ENCODE assay signal across 8 mouse cellular contexts in the genomic region with DNA sequence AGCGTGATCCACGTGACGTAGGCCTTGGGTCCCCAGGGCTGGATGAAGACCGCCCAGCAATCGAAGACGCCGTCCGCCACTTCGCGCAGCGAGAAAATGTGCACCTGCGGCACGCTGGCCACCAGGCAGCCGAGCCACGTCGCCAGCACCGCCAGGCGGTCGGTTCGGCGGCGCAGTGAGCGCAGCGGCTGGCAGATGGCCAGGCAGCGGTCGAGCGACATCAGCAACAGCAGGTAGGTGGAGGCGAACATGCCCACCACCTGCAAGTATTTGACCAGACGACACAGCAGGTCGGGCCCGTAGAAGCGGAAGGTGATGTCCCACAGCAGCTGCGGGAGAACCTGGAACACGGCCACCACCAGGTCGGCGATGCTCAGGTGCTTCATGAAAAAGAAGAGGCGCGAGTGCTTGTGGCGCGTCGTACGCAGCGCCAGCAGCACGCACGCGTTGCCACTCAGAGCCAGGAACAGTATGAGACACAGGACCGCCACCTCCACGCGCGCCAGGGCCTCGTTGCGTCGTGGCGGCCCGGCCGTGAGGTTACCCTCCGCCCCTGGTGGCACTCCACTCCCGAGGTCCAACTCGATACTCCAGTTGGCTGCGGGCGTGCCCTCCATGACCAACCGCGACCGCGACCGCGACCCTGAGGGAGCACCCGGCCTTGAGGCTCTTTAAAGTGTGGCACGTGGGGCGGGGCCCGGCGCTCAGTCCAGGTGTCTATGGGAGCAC. TPM values are rescaled to one million over a fixed set of nuclear protein-coding genes. Genes with fewer than 3 reads are reported as not detected.
DNase-seq lines count a peak whose midpoint lies in the region; ATAC-seq and TF ChIP-seq lines count a peak whose summit lies in the region.

No protein-coding gene starts in this region.

- ATAC-seq in heart, embryonic 14.5 days (ENCODE audit: insufficient number of reproducible peaks, insufficient read depth, low FRiP score, low read depth), result no peak
- ATAC-seq in limb, embryonic 11.5 days (ENCODE audit: insufficient number of reproducible peaks, low FRiP score, low TSS enrichment, low read depth), result no peak

- 0 out of 2 replicates have a peak, but pooled peaks have one; percentile 4 for TF ChIP-seq CTCF in liver, adult 2 months (IDR thresholded peaks at IDR 0.05; ENCODE audit: low read depth, low read length)
- no peak for TF ChIP-seq CTCF in olfactory bulb, adult 2 months (IDR thresholded peaks at IDR 0.05; ENCODE audit: insufficient read depth, low read depth, low read length)

- H3K4me3 ChIP-seq in liver, adult 2 months (ENCODE audit: insufficient read depth, low read depth, low read length), result peak overlapping the region; percentile 31; the same call in 1 of the 2 replicates
- peak overlapping the region; percentile 4; the same call in 1 of the 2 replicates for H3K4me3 ChIP-seq in brown adipose tissue, adult 24 weeks (ENCODE audit: insufficient read depth, low read depth, low read length)
- H3K4me3 ChIP-seq in heart, embryonic 14.5 days (ENCODE audit: control insufficient read depth in 1 of 2, insufficient read depth in 1 of 2, low read depth in 1 of 2, low read length in 2 of 2), result peak overlapping the region; percentile 17 to 39
- peak overlapping the region; percentile 18 for H3K4me3 ChIP-seq in limb, embryonic 11.5 days (ENCODE audit: low read depth, low read length)
- peak overlapping the region; percentile 38 for H3K4me3 ChIP-seq in olfactory bulb, adult 2 months (ENCODE audit: insufficient read depth, low read depth, low read length)

- H3K9me3 ChIP-seq in heart, embryonic 14.5 days (ENCODE audit: control insufficient read depth, low read length), result no peaks in the 10 kb centered on the region
- no peaks in the 10 kb centered on the region; the same call in 1 of the 2 replicates for H3K9me3 ChIP-seq in limb, embryonic 11.5 days (ENCODE audit: control insufficient read depth, low read length)

- 8% methylated on average over 72 of the region's 72 CpGs for WGBS in liver, adult 2 months
- WGBS in heart, embryonic 14.5 days, result 6% methylated on average over 72 of the region's 72 CpGs
- WGBS in limb, embryonic 11.5 days, result 6% methylated on average over 72 of the region's 72 CpGs
- 4% methylated on average over 72 of the region's 72 CpGs for WGBS in olfactory bulb, adult 2 months

- no peaks in the 10 kb centered on the region for H3K36me3 ChIP-seq in liver, adult 2 months (ENCODE audit: control insufficient read depth, insufficient read depth, low read length)
- no peaks in the 10 kb centered on the region for H3K36me3 ChIP-seq in heart, embryonic 14.5 days (ENCODE audit: control insufficient read depth, insufficient read depth, low read length)
- no peaks in the 10 kb centered on the region for H3K36me3 ChIP-seq in limb, embryonic 11.5 days (ENCODE audit: control insufficient read depth, insufficient read depth, low read length)

- no peak for TF ChIP-seq POLR2A in liver, adult 2 months (IDR thresholded peaks at IDR 0.05; ENCODE audit: extremely low read depth, insufficient read depth, low read length)
- TF ChIP-seq POLR2A in olfactory bulb, adult 2 months (IDR thresholded peaks at IDR 0.05; ENCODE audit: insufficient read depth, low read depth, low read length), result no peak

- no peak overlapping the region for H3K9ac ChIP-seq in liver, adult 2 months (ENCODE audit: low read depth, low read length)
- 0 out of 2 replicates have a peak overlapping the region, but pooled peaks have one; percentile 12 for H3K9ac ChIP-seq in heart, embryonic 14.5 days (ENCODE audit: low read length)
- H3K9ac ChIP-seq in limb, embryonic 11.5 days (ENCODE audit: low read length), result no peak overlapping the region

- peaks cover 14% of the 10 kb centered on the region for H3K27me3 ChIP-seq in liver, adult 2 months (ENCODE audit: control insufficient read depth, insufficient read depth, low read length)
- peaks cover 64% of the 10 kb centered on the region for H3K27me3 ChIP-seq in heart, embryonic 14.5 days (ENCODE audit: control insufficient read depth, insufficient read depth, low read length)
- H3K27me3 ChIP-seq in limb, embryonic 11.5 days (ENCODE audit: control insufficient read depth, insufficient read depth, low read length), result peaks cover 40% of the 10 kb centered on the region

- DNase-seq in liver, adult 2 months (ENCODE audit: extremely low read depth, low read depth, low spot score), result no peak
- no peak for DNase-seq in liver
- DNase-seq in limb, embryonic 11.5 days (ENCODE audit: low spot score), result peak; percentile 47
- DNase-seq in layer of hippocampus, adult 18-20 months (ENCODE audit: low spot score in 2 of 2), result no peak
- DNase-seq in spleen, postnatal 14 days (ENCODE audit: low spot score in 2 of 2), result no peak

- H3K79me2 ChIP-seq in liver, adult 2 months (ENCODE audit: control insufficient read depth, insufficient read depth, low read length), result no peaks in the 10 kb centered on the region

- peak overlapping the region; percentile 81 for H3K4me2 ChIP-seq in heart, embryonic 14.5 days (ENCODE audit: low read length)
- peak overlapping the region; percentile 37; the same call in 1 of the 2 replicates for H3K4me2 ChIP-seq in limb, embryonic 11.5 days (ENCODE audit: low read depth, severe bottlenecking)

- H3K4me1 ChIP-seq in liver, adult 2 months (ENCODE audit: control insufficient read depth, insufficient read depth, low read length), result peaks cover 3% of the 10 kb centered on the region; the same call in 1 of the 2 replicates
- peaks cover 4% of the 10 kb centered on the region; the same call in 1 of the 2 replicates for H3K4me1 ChIP-seq in brown adipose tissue, adult 24 weeks (ENCODE audit: control insufficient read depth, insufficient read depth, insufficient read length, low read length)
- peaks cover 5 to 19% of the 10 kb centered on the region in 2 experiments; a peak in 3 of 4 replicates for H3K4me1 ChIP-seq in heart, embryonic 14.5 days (ENCODE audit: control insufficient read depth in 2 of 2, insufficient read depth in 2 of 2, low read length in 2 of 2)
- H3K4me1 ChIP-seq in limb, embryonic 11.5 days (ENCODE audit: control insufficient read depth, insufficient read depth, low read length), result peaks cover 10% of the 10 kb centered on the region
- peaks cover 20% of the 10 kb centered on the region for H3K4me1 ChIP-seq in olfactory bulb, adult 2 months (ENCODE audit: control insufficient read depth, insufficient read depth, low read length)

- H3K27ac ChIP-seq in liver, adult 2 months (replicated peaks; ENCODE audit: insufficient read depth, low read depth, low read length), result no peak overlapping the region
- no peak overlapping the region for H3K27ac ChIP-seq in brown adipose tissue, adult 24 weeks (replicated peaks; ENCODE audit: low read depth, low read length)
- H3K27ac ChIP-seq in heart, embryonic 14.5 days (replicated peaks in 1 of 2; ENCODE audit: control insufficient read depth in 1 of 2, insufficient read depth in 1 of 2, low read depth in 2 of 2, low read length in 2 of 2), result no peak overlapping the region
- H3K27ac ChIP-seq in limb, embryonic 11.5 days (replicated peaks; ENCODE audit: low read depth, low read length), result no peak overlapping the region
- H3K27ac ChIP-seq in olfactory bulb, adult 2 months (ENCODE audit: insufficient read depth, low read depth, low read length), result no peak overlapping the region

RNA-seq across cellular contexts. Expression of gene Oxtr, which starts 0.4 kb away (rescaled TPM):
- 0.34 TPM in 1 of 2 replicates, not detected in the other for total RNA-seq in liver, adult 2 months (2014; rRNA removed)
- not detected in 2 replicates for polyA plus RNA-seq in liver, adult 2 months (2012; rRNA removed)
- 0.71 and 0.79 TPM in 2 replicates for polyA plus RNA-seq in brown adipose tissue, adult 24 weeks (2012; ENCODE audit: insufficient read depth, insufficient read length, missing spikeins)
- 0.35 and 0.47 TPM in 2 replicates for polyA plus RNA-seq in heart, embryonic 14.5 days (2014; fragmentation: Nextera tagmentation; extraction: Ambion mirVana)
- 0.17 and 0.21 TPM in 2 replicates for polyA plus RNA-seq in limb, embryonic 11.5 days (2014; fragmentation: Nextera tagmentation; extraction: Ambion mirVana)
- not detected in 2 replicates for polyA plus RNA-seq in olfactory bulb, adult 2 months (2012; ENCODE audit: insufficient read depth, insufficient read length, low replicate concordance, missing spikeins)
- total RNA-seq in layer of hippocampus, adult 18-20 months (2021), result 1 to 10 TPM; 6.9 to 7.9 TPM

RNA-seq across cellular contexts. Expression of gene Cav3, which starts 30.0 kb away (rescaled TPM):
- 0.18 TPM in 1 of 2 replicates, not detected in the other for total RNA-seq in liver, adult 2 months (2014; rRNA removed)
- polyA plus RNA-seq in liver, adult 2 months (2012; rRNA removed), result not detected in 2 replicates
- polyA plus RNA-seq in brown adipose tissue, adult 24 weeks (2012; ENCODE audit: insufficient read depth, insufficient read length, missing spikeins), result 1.6 TPM in 1 of 2 replicates, not detected in the other
- polyA plus RNA-seq in heart, embryonic 14.5 days (2014; fragmentation: Nextera tagmentation; extraction: Ambion mirVana), result 108 and 116 TPM in 2 replicates
- 0.13 and 0.38 TPM in 2 replicates for polyA plus RNA-seq in limb, embryonic 11.5 days (2014; fragmentation: Nextera tagmentation; extraction: Ambion mirVana)
- not detected in 2 replicates for polyA plus RNA-seq in olfactory bulb, adult 2 months (2012; ENCODE audit: insufficient read depth, insufficient read length, low replicate concordance, missing spikeins)
- total RNA-seq in layer of hippocampus, adult 18-20 months (2021), result under 1 TPM; 0.86 to 0.92 TPM

Comparison
In these comparisons a context has a peak if more than half of its experiments do, and no peak if none do; other contexts are left out.
1. RNA of gene Cav3, which starts 30.0 kb away (polyA plus RNA-seq): 108 to 116 TPM in heart, embryonic 14.5 days; 1.6 TPM in brown adipose tissue, adult 24 weeks, 0.13 to 0.38 TPM in limb, embryonic 11.5 days, not detected in liver, adult 2 months and not detected in olfactory bulb, adult 2 months; every median in the first group is over 10 times any median in the second.
2. Peak in every context shown above with its lines, with median percentiles within 50 percentile points of each other: H3K4me3 ChIP-seq.